Mouse (Mus musculus): ENCODE measurements around the gene Aff4. TPM values are rescaled to one million over a fixed set of nuclear protein-coding genes. Genes with fewer than 3 reads are reported as not detected.

The Aff4 gene
- polyA plus RNA-seq, 1 experiment, result 68.8 TPM

DNA sequence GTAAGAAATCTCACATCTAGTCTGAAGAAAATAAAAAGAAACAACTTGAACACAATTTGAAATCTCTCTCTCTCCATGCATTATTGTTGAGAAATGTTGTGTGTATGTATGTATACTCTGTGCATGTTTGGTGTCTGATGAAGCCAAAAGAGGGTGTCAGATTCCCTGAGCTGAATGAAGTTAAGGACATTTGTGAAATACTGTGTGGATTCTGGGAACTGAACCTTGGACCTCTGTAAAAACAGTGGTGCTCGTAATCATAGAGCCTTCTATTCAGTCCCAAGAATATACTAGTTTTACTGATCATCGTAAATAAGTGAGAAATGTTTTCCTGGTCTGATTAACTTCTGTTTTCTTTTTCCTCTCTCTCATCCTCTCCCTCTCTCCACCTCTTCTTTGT lies 16.4 kb downstream of the Aff4 start:
- Histone ChIP-seq H3K4me3 (ENCODE audit: insufficient read depth, low read length) (no peak overlapping the region), H3K27ac (ENCODE audit: insufficient read depth, low read depth, low read length) (no peak overlapping the region), H3K4me1 (ENCODE audit: control insufficient read depth, insufficient read depth, low read length) (no peaks in the 10 kb centered on the region)
- TF ChIP-seq CTCF (IDR thresholded peaks at IDR 0.05; ENCODE audit: low read depth, low read length) (no peak), POLR2A (IDR thresholded peaks at IDR 0.05; ENCODE audit: borderline replicate concordance, low read depth, low read length) (no peak)

DNA sequence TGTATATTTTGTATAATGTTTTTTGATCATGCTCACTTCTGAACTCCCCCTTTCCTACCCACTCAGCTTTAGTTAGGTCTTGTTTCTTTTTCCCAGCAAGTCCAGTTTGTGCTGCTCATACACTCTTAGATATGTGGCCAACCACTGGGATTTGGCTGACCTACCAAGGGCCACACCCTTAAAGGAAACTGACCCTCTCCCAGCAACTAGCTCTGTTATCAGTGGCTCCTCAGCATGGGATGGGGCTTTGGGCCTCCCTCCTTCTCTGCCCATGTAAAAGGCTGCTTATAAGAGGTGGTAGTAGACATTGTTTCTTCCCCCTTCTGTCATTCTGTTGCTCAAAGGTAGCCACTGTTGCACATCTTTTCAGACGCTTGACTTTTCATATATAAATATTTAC lies 28.3 kb downstream of the Aff4 start:
- no peak overlapping the region for H3K4me3 ChIP-seq (ENCODE audit: insufficient read depth, low read length)
- no peak overlapping the region for H3K27ac ChIP-seq (ENCODE audit: insufficient read depth, low read depth, low read length)
- peaks cover 16% of the 10 kb centered on the region for H3K4me1 ChIP-seq (ENCODE audit: control insufficient read depth, insufficient read depth, low read length)
- TF ChIP-seq POLR2A (IDR thresholded peaks at IDR 0.05; ENCODE audit: borderline replicate concordance, low read depth, low read length) (no peak), CTCF (IDR thresholded peaks at IDR 0.05; ENCODE audit: low read depth, low read length) (no peak)

DNA sequence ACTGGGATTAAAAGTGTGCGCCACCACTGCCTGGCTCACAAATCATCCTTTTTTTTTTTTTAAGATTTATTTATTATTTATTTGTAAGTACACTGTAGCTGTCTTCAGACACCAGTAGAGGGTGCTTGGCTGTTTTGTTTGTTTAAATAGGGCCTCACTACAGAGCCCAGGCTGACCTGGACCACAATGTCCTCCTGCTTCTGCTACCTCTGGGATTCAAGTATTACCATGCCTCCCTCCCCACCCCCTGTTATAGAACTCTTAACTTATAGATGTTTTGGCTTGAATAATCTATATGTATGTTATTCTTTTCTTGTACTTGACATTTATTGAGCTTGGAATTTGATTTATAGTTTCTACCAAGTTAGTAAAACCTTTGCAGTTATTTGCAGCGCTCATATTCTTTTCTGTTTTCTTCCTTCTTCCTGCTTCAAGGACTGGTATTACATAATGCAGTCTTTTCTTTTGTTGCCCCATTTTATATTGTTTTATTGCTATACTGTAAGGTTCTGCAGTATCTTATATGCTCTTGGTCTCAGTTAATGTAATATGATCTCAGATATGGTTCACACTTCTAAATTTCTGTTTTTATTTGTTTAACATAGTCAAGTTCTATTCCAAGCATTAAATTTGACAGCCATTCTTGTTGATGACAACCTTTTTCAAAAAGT lies 33.3 kb downstream of the Aff4 start:
- TF ChIP-seq POLR2A (IDR thresholded peaks at IDR 0.05; ENCODE audit: borderline replicate concordance, low read depth, low read length), result no peak
- no peak for TF ChIP-seq CTCF (IDR thresholded peaks at IDR 0.05; ENCODE audit: low read depth, low read length)
- no peaks in the 10 kb centered on the region for H3K4me1 ChIP-seq (ENCODE audit: control insufficient read depth, insufficient read depth, low read length)
- no peak overlapping the region for H3K27ac ChIP-seq (ENCODE audit: insufficient read depth, low read depth, low read length)

DNA sequence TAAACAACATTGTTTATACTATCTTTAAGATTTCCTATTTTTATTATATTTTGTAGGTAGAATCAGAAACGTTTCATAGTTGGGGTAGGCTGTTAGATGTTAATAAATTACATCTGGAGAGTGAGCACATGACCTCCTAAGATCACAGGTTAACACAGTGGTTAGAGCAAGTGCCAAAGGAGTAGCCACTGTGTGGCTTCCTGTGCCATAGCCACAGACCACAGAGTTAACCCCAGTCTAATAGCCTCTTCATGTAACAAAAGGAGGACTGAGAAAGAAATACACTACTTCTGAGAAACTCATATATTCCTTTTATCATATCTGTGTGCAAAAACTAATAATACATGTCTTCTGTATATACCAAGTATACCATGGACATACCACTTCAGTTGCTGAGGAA lies 43.2 kb downstream of the Aff4 start:
- no peak overlapping the region for H3K27ac ChIP-seq (ENCODE audit: insufficient read depth, low read depth, low read length)
- H3K4me3 ChIP-seq (ENCODE audit: insufficient read depth, low read length), result no peak overlapping the region
- no peaks in the 10 kb centered on the region for H3K4me1 ChIP-seq (ENCODE audit: control insufficient read depth, insufficient read depth, low read length)
- TF ChIP-seq CTCF (IDR thresholded peaks at IDR 0.05; ENCODE audit: low read depth, low read length), result no peak
- no peak for TF ChIP-seq POLR2A (IDR thresholded peaks at IDR 0.05; ENCODE audit: borderline replicate concordance, low read depth, low read length)

More for the DNA sequence above, 33.3 kb downstream of the Aff4 start:
- H3K4me3 ChIP-seq (ENCODE audit: insufficient read depth, low read length), result no peak overlapping the region

DNA sequence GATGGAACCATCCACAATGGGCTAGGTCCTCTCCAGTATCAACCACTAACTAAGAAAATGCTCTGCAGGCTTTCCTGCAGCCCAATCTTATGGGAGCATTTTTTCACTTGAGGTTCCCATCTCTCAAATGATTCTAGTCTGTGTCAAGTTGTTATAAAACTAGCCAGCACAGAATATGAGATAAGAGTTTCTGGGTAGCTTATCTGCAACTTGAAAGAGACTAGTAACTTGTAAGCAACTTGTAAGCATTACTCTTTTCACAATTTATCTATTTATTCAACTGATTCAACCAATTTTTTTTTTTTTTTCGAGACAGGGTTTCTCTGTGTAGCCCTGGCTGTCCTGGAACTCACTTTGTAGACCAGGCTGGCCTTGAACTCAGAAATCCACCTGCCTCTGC lies 53.0 kb downstream of the Aff4 start:
- TF ChIP-seq POLR2A (IDR thresholded peaks at IDR 0.05; ENCODE audit: borderline replicate concordance, low read depth, low read length) (no peak), CTCF (IDR thresholded peaks at IDR 0.05; ENCODE audit: low read depth, low read length) (no peak)
- Histone ChIP-seq H3K4me1 (ENCODE audit: control insufficient read depth, insufficient read depth, low read length) (no peaks in the 10 kb centered on the region), H3K4me3 (ENCODE audit: insufficient read depth, low read length) (no peak overlapping the region), H3K27ac (ENCODE audit: insufficient read depth, low read depth, low read length) (no peak overlapping the region)

DNA sequence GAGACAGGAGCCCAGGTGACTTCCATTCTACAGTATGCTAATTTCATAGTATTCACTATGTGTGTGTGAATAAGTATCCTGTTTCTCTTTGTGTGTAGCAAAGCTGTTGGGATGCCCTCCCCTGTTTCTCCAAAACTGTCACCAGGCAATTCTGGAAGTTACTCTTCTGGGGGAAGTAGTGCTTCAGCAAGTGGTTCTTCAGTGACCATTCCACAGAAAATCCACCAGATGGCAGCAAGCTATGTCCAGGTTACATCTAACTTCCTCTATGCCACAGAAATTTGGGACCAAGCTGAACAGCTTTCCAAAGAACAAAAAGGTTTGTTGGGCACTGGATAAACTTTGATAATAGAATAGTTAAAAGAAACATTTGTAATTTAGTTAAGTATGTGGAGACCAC lies 61.1 kb downstream of the Aff4 start:
- Histone ChIP-seq H3K27ac (ENCODE audit: insufficient read depth, low read depth, low read length) (no peak overlapping the region), H3K4me3 (ENCODE audit: insufficient read depth, low read length) (no peak overlapping the region), H3K4me1 (ENCODE audit: control insufficient read depth, insufficient read depth, low read length) (no peaks in the 10 kb centered on the region)
- TF ChIP-seq POLR2A (IDR thresholded peaks at IDR 0.05; ENCODE audit: borderline replicate concordance, low read depth, low read length), result no peak
- no peak for TF ChIP-seq CTCF (IDR thresholded peaks at IDR 0.05; ENCODE audit: low read depth, low read length)

DNA sequence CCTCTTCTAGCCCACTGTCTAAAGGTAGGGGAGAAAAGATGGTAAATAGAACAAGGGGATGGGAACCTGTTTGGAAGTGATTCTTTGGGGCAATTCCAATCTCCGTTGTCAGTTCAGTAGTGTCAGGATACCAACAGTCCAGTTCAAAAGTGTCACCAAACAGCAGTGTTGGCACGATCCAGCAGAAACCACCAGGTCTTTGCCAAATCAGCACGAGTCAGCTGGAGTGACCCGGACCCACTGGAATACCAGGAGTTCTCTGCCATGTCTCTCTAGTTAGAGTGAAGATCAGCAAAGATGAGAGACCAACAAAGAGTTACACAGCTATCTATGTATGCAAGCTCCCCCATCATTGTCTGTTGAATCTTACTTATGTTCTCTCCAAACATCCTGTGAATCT lies 63.2 kb downstream of the Aff4 start:
- no peak for TF ChIP-seq CTCF (IDR thresholded peaks at IDR 0.05; ENCODE audit: low read depth, low read length)
- TF ChIP-seq POLR2A (IDR thresholded peaks at IDR 0.05; ENCODE audit: borderline replicate concordance, low read depth, low read length), result no peak
- H3K27ac ChIP-seq (ENCODE audit: insufficient read depth, low read depth, low read length), result no peak overlapping the region
- no peak overlapping the region for H3K4me3 ChIP-seq (ENCODE audit: insufficient read depth, low read length)
- H3K4me1 ChIP-seq (ENCODE audit: control insufficient read depth, insufficient read depth, low read length), result no peaks in the 10 kb centered on the region

DNA sequence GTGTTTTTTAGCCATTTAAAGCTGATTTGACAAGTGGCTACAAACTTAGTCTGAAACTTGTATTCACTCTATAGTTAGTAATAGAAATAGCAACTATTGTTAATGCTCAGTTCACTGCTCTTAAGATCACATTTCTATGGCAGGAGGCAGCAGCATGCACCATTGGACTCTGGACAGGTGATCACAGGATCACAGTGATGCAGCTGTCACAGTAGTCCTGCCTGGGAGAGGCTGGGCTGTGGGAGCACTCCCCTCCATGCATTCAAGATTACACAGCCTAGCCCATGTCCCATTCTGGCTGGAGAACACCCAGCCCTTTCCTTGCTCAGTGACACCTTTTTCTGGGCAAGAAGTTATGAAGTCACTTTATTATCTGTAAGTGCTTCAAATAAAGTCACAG lies 67.4 kb downstream of the Aff4 start:
- Histone ChIP-seq H3K4me3 (ENCODE audit: insufficient read depth, low read length) (no peak overlapping the region), H3K27ac (ENCODE audit: insufficient read depth, low read depth, low read length) (no peak overlapping the region), H3K4me1 (ENCODE audit: control insufficient read depth, insufficient read depth, low read length) (no peaks in the 10 kb centered on the region)
- TF ChIP-seq POLR2A (IDR thresholded peaks at IDR 0.05; ENCODE audit: borderline replicate concordance, low read depth, low read length) (no peak), CTCF (IDR thresholded peaks at IDR 0.05; ENCODE audit: low read depth, low read length) (no peak)

DNA sequence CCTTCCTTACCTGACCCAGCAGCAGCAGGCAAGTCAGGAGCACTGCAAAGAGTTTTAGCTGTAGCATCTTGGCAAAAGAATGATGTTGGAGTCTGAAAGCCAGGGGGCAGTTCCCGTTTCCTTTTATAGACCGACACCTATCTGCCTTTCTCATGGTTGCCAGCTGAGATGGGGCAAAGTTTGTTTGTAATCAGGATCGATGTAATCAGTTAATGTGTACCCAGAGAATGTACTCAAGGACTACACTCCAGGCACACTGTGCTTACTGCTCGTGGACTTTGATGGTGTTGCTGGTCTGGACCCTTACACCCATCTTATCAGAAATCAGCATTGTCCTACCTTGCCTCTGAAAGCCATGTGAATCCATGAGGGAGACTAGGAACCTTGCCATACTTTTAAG lies 72.4 kb downstream of the Aff4 start, which contains the start of gene Leap2:
Leap2 (minus strand) TSS at position 135 of the 400 bp plus-strand sequence.
- Histone ChIP-seq H3K27ac (ENCODE audit: insufficient read depth, low read depth, low read length) (no peak within 1 kb of the TSS), H3K4me3 (ENCODE audit: insufficient read depth, low read length) (no peak within 1 kb of the TSS), H3K4me1 (ENCODE audit: control insufficient read depth, insufficient read depth, low read length) (no peaks in the 10 kb centered on the region)
- TF ChIP-seq POLR2A (IDR thresholded peaks at IDR 0.05; ENCODE audit: borderline replicate concordance, low read depth, low read length) (no peak), CTCF (IDR thresholded peaks at IDR 0.05; ENCODE audit: low read depth, low read length) (no peak)

DNA sequence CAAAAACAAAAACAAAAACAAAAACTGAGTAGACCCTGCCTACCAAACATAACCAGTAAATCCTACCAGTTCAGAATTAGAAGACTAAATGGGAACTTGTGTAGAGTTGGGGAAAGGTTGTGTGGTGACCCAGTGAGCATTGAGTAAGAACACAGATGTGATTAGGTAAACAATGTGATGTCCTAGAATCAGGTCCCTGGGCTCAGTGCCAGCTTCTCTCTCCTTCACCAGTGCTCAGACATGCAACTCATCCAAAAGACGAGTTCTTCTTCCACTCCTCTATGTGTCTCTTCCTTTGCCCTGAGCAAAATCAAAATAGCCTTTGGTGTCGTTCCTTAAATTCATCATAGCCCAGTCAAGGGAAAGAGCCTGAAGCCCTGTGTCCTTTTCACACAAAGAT lies 74.2 kb downstream of the Aff4 start:
- no peak for TF ChIP-seq CTCF (IDR thresholded peaks at IDR 0.05; ENCODE audit: low read depth, low read length)
- no peak for TF ChIP-seq POLR2A (IDR thresholded peaks at IDR 0.05; ENCODE audit: borderline replicate concordance, low read depth, low read length)
- no peak overlapping the region for H3K4me3 ChIP-seq (ENCODE audit: insufficient read depth, low read length)
- H3K4me1 ChIP-seq (ENCODE audit: control insufficient read depth, insufficient read depth, low read length), result peaks cover 4% of the 10 kb centered on the region
- no peak overlapping the region for H3K27ac ChIP-seq (ENCODE audit: insufficient read depth, low read depth, low read length)

All from bone marrow macrophage, adult 2 months (primary cell).